Mouse (Mus musculus) kidney, adult 8-10 months (tissue): ENCODE results near the gene Txndc5.

Source experiments
- DNase-seq, 2 experiments: peaks; one replicate each; pipeline ENCODE4 v3.0.0; 2022

Txndc5 gene

GRCm38 (mm10) chr13:38525261-38525660 lies 3.4 kb downstream of the Txndc5 start:
- no peak for DNase-seq

GRCm38 (mm10) chr13:38523231-38523630 lies 5.4 kb downstream of the Txndc5 start:
- no peak for DNase-seq

GRCm38 (mm10) chr13:38522056-38522654 lies 6.5 kb downstream of the Txndc5 start:
- DNase-seq = no peak

GRCm38 (mm10) chr13:38520299-38520698 lies 8.3 kb downstream of the Txndc5 start:
- DNase-seq = no peak

GRCm38 (mm10) chr13:38516582-38516981 lies 12.0 kb downstream of the Txndc5 start:
- DNase-seq = no peak

- DNase-seq = no peak
These were observed 12.8 kb downstream of the Txndc5 start for GRCm38 (mm10) chr13:38515845-38516244.

GRCm38 (mm10) chr13:38515431-38515830 lies 13.2 kb downstream of the Txndc5 start:
- peak; percentile 71 to 76 for DNase-seq

GRCm38 (mm10) chr13:38513921-38514320 lies 14.7 kb downstream of the Txndc5 start:
- no peak for DNase-seq

GRCm38 (mm10) chr13:38511979-38512378 lies 16.6 kb downstream of the Txndc5 start:
- no peak for DNase-seq

GRCm38 (mm10) chr13:38509681-38510341 lies 18.8 kb downstream of the Txndc5 start:
- DNase-seq = peak; percentile 36 to 50

- no peak for DNase-seq
These were observed 21.7 kb downstream of the Txndc5 start for GRCm38 (mm10) chr13:38506936-38507335.

GRCm38 (mm10) chr13:38506320-38506719 lies 22.3 kb downstream of the Txndc5 start:
- DNase-seq = peak; percentile 24 to 63

- peak in 1 of 2 experiments; percentile 13 for DNase-seq
These were observed 25.3 kb downstream of the Txndc5 start for GRCm38 (mm10) chr13:38503137-38503849.

GRCm38 (mm10) chr13:38501314-38501713 lies 27.3 kb downstream of the Txndc5 start:
- DNase-seq = no peak

GRCm38 (mm10) chr13:38496715-38497114 lies 31.9 kb downstream of the Txndc5 start:
- DNase-seq = no peak

- DNase-seq = peak; percentile 29 to 52
These were observed 41.9 kb downstream of the Txndc5 start for GRCm38 (mm10) chr13:38486767-38487166.

- no peak for DNase-seq
These were observed 43.9 kb downstream of the Txndc5 start for GRCm38 (mm10) chr13:38484701-38485100.

- DNase-seq = no peak
These were observed 47.6 kb downstream of the Txndc5 start for GRCm38 (mm10) chr13:38481021-38481420.

- no peak for DNase-seq
These were observed 51.7 kb downstream of the Txndc5 start for GRCm38 (mm10) chr13:38476936-38477335.

- no peak for DNase-seq
These were observed 55.1 kb downstream of the Txndc5 start for GRCm38 (mm10) chr13:38473497-38473896.

- no peak for DNase-seq
These were observed 56.0 kb downstream of the Txndc5 start for GRCm38 (mm10) chr13:38472636-38473035.

- DNase-seq = no peak
These were observed 57.7 kb downstream of the Txndc5 start for GRCm38 (mm10) chr13:38470882-38471281.

- no peak for DNase-seq
These were observed 65.2 kb downstream of the Txndc5 start for GRCm38 (mm10) chr13:38463410-38463809.

GRCm38 (mm10) chr13:38451446-38451845 lies 77.2 kb downstream of the Txndc5 start:
- DNase-seq = no peak
